Mouse (Mus musculus): ENCODE measurements around the gene Tmem117.

DNA sequence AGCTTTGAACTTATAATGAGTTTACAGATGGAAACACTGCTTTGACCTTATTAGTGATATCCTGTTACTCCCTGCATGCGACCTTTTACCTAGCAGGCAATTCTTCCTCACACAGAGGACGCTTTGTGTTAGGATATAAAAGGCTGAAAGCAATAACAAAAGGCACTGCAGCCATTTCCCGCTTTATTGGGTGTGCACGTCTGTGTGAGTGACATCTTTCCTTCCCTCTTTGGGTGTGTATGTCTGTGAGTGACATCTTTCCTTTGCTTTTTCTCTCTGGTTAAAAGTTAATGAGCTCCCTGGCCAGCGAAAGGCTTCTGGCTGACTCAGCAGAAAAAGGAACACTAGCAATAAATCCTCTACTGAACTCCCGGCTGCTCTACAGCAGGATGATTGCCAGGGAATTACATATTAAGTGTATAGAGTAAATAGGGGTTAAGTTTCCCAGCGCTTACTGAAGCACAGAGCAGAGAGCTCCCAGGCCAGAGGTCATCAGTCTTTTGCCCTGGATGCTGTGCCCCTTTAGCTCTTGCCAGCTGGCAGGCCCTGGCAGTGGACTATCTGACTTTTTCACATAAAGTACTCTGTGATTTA, 46.9 kb upstream of the Tmem117 start:
- TF ChIP-seq CTCF (IDR thresholded peaks at IDR 0.05) (no peak), EP300 (IDR thresholded peaks at IDR 0.05; ENCODE audit: insufficient read depth, low read depth, low read length) (no peak)

Measured in heart, adult 2 months (tissue).